Mouse (Mus musculus): ENCODE data around the gene Exoc2.

Exoc2 gene

DNA sequence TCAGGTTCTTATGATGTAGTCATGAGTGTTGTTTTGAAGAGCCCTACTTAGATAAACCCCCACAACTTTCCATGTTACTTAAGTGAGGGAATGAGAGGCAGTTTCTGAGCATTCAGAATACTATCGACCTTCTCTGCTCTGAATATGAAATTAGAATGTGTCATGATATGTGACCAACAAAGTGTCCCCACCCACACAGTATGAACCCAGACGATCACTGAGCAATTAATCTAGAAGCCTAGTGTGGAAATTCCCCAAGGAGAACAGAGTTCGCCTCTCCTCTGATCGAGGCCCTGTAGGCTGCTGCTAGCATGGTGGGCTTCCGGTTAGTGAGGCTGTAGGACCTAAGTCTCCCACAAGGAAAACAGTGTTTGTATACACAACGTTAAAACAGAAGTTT is 142.5 kb downstream of the Exoc2 start:
- in situ Hi-C loops (cut with MboI, MseI): loop anchor here (10.0 kb wide), 1 partner anchor 77 kb away; no protein-coding TSS in a partner anchor

DNA sequence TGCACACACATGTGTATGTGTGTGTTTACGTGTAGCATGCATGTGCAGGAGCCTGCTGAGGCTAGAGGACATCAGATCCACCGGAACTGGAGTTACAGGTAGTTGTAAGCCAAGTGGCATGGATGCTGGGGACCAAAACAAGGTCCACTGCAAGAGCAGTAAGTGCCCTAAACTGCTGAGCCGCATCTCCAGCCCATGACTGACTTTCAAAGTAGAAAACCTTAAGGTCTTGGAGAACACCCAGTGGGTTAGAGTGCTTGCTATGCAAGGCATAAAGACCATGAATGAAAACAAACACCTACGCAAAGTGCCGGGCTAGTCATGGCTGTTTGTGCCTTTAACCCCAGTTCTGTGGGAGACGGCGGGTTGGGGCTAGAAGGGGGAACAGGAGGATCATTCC is 147.4 kb downstream of the Exoc2 start:
- in situ Hi-C loops (cut with MboI, MseI): no loop called here

DNA sequence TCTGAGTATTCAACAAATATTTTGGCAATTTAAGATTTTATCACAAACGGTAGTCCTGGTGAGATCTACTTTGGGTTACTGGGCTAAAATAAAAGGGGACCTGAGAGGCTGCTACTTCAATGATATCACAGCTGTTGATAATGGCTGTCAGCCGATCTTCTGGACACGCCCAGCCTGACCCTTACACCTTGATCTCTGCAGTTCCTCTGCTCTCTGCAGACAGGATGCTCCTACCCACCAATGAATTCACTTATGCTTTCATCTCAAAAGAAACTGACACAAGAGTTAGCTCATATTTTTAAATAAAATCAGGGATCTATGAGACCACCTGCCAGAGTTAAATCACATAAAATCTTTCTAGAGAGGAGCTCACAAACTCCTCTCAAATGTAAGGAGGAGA is 149.0 kb downstream of the Exoc2 start:
- in situ Hi-C loops (cut with MboI, MseI): no loop called here

DNA sequence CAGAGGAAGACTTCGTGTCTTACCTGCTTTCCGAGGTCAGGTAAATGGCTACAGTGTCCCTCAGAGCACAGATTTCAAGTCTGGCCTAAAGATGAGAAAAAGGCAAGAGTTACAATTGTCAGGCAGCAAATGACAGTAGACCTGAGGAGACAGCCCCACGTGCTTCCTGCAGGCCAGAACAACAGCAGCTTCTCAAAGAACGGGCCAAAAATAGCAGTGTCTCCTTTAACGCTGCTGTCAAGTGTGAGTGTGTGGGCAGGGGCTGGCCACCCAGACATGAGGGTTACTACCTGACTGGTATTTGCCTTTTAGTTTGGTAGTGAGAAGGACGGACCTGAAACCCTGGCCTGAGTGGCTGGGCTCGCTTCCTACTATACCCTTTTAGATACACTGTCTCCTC is 153.3 kb downstream of the Exoc2 start:
- in situ Hi-C loops (cut with MboI, MseI): no loop called here

DNA sequence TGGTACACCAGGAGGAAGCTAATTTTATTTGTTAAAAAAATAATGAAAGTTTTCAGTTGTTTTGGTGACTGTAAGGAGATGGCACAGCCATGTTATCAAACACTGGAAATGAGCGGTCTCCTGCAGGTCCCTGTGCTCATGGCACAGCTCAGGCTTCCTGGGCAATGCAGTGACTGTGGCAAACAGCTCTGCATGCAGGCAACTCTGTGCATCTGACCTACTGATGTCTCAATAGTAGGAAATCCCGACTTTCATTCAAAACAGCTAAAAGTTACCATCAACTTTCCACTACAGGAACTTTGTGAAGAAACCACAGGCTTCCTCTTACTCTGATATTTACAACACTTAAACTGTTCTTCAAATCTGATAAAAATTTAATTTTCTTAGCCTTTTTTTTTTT is 154.0 kb downstream of the Exoc2 start:
- in situ Hi-C loops (cut with MboI, MseI): no loop called here

DNA sequence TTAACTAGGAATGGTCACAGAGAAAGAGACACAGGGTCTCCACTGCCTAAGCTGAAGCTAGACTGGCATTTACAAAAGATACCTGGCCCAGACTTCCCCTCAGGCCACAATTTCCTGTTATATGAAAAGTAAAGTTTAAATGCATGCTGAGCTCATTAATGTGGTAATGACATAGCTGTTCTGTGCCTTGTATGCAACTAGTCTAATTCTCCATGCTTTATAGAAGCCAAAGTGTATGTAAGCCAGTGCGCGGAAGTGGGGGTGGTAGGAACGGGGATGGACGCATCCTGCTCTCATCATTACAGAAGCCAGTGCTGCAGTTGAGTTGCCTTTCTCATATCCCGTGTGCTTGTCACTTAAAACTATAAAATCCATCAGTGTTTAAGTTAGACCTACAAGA is 156.5 kb downstream of the Exoc2 start:
- in situ Hi-C loops (cut with MboI, MseI): no loop called here

DNA sequence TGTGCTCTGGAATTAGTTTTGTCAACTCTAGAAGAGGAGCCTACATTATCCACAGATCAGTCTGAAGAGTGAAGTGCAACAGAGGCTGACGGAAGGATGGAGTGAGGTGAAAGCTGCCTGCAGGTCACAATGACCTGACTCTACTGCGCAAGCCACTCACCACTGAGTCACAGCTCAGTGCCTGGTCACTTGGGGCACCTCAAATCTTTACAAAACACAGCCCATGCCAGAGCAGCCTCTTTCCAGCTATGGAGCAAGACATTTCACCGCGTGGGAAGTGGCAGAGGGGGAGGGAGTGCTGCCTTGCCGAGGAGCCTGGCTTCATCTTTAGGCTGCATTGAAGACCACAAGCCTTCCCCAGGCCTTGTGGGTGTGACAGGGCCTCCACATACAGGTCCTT is 159.6 kb downstream of the Exoc2 start:
- in situ Hi-C loops (cut with MboI, MseI): no loop called here

DNA sequence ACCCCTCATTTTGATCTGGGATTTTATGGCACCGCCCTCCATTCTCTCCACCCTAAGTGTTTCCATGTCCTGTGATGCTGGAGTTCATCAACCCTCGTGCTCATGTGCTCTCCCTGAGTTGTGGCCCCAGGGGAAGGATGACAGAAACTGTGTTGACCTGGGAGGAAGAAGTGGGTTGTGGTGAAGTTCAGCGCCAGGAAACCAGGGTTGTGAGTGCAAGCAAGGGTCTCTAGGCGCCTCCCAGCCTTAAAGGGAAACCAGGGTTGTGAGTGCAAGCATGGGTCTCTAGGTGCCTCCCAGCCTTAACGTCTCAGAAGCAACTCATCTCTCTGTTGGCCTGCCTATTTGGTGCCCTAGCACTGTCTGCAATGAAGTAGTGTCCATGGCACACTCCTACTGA is 160.4 kb downstream of the Exoc2 start:
- in situ Hi-C loops (cut with MboI, MseI): no loop called here

DNA sequence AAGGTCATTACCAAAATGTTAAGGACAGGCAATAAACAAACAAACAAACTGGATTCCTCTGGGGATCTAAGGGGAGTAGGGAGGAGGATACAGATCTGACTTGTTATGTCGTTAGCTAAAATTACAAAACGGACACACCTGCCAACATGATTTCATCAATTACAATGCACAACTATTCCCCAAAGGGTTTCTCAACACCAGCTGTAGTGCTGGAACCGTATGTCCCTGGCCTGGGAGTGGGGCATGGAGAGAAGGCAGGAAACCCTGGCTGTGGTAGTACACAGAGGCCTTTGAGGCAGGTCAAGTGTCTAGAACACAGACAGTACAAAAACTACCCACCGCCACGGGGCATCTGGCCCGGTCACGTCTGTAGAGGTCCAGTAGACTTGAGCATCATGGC is 164.7 kb downstream of the Exoc2 start:
- in situ Hi-C loops (cut with MboI, MseI): no loop called here

DNA sequence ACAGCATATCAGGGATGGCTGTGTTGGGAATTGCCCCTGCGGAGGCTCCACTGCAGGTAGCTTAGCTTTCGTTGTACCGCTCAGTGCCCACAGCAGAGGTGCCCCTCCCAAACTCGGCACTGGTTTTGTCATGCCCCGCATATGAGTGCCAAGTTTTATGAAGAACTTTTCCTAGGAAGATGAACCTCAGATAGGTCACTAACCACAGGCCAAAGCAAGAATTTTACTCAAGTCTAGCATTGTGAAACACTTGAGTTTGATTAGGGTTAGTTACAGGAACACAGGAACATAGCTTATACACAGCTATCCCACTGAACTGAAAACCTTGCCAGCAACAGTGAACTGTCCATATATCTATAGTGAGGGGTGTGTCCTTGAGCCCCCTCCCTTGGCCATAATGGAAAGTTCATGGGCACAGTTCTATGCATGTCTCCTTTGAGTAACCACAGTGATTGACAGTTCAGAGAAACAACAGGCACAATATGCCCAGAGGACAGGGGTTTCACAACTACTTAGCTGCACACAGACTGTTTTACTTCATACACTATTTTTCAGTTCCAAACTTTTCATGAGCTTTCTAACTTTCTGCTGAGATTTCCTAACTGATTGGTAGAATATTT is 171.4 kb downstream of the Exoc2 start:
- in situ Hi-C loops (cut with MboI, MseI): no loop called here

DNA sequence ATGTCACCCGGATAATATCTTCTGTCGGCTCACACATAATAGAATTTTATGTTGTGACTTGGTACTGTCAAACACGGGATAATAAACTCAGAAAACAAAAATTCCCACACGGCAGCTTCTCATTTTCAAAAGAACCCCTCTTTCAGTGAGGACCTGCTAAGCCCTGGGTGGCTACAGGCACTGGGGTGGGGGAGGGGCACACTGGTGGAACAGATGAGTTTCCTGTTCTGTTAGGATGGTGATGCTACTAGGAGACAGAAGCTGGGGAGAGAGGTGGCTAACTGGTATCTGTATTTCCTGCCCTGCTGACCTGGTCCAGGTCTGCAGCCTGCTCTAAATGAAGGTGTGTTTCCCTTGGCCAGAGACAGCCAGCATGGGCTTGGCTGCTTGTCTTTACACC is 172.0 kb downstream of the Exoc2 start:
- in situ Hi-C loops (cut with MboI, MseI): no loop called here

DNA sequence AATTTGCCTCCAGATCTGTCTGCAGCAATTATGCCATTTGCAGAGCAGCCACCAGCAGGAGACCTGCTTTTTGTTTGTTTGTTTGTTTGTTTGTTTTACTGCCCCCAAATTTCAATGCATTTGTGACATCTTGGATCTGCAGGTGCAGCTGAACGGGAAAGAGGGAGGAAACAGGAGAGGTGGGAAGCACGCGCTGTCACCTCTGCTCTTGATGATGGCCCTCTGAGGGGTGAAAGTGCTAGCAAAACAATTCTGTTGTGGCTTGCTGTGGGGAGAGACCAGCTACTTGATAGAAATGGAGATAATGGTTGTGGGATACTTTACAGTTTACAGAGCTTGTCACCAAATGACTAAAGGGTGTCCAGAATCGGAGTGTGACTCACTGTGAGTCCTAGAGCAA is 177.9 kb downstream of the Exoc2 start:
- in situ Hi-C loops (cut with MboI, MseI): no loop called here

DNA sequence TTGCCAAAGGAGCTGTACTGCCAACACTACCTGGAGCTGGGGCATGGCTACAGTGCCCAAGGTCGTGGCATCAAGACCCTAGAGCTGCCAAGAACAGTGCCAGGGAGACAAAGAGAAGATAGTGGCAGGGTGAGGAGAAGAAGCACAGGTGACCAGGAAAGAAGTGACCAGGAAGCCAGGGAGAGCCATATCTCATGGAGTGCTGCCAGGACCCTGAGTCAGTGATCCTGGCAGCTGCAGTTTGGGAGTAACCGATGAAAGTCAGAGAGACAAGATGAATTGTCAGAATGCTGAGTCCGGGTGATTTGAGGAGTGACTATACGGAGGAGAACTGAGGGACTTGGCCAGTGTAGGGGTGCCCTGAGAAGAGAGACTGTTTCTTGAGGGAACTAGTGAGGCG is 180.3 kb downstream of the Exoc2 start:
- in situ Hi-C loops (cut with MboI, MseI): loop anchor here (5.0 kb wide), 2 partner anchors 36 to 44 kb away; no protein-coding TSS in a partner anchor

DNA sequence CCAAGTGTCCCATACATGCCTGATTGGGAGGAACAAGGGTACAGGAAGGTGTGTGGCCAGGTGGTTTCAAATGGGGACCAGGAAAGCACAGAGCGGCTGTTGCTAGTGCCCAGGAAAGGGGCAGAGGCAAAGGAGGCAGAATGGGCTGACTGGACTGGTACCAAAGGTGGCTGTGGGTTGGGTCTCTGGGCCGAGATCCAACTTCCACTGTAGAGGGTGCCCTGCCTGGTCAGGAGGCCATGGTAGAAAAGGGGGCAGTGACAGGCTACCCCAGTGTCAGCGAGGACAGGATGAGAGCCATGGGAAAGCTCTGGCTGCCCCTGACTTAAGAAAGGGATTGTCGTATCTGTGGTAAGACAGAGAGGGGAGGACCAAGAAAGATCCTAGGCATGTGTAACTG is 180.7 kb downstream of the Exoc2 start:
- in situ Hi-C loops (cut with MboI, MseI): loop anchor here (5.0 kb wide), 2 partner anchors 36 to 44 kb away; no protein-coding TSS in a partner anchor

DNA sequence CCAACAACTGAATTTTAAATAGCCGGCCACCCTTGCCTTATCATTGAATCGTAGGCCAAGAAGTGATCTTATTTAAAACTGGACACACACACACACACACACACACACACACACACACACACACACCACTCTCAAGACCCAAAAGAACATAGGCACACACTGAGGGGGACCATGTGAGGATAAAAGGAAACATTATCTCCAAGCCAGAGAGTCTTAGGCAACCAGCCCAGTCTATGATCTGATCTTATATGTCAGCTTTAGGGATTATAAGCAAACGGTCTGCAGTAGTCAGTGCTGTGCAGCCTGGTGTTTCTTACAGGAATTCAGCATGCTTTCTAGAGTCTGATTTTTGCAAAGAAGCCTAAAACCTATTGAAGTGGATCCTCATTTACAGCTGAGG is 181.2 kb downstream of the Exoc2 start:
- in situ Hi-C loops (cut with MboI, MseI): loop anchor here (5.0 kb wide), 2 partner anchors 35 to 45 kb away; no protein-coding TSS in a partner anchor

DNA sequence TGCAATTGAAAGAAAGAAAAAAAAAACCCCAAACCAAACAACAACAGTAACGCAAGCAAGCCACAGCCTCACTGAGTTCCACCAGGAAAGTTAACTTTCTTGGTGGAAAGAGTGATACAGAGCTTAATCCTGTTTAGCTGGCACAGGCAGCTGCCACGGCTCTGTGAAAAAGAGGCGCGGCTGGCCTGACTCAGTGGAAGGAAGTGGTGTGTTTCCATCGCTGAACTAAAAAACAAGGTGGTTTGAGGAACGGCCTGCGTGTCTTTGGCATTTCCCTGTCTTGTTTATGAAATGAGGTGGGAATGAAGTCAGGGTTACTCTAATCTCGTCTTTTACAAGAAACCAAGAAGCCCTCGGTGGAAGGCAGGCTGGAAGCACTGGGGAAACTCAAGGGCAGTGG is 181.6 kb downstream of the Exoc2 start:
- in situ Hi-C loops (cut with MboI, MseI): loop anchor here (5.0 kb wide), 2 partner anchors 35 to 45 kb away; no protein-coding TSS in a partner anchor

DNA sequence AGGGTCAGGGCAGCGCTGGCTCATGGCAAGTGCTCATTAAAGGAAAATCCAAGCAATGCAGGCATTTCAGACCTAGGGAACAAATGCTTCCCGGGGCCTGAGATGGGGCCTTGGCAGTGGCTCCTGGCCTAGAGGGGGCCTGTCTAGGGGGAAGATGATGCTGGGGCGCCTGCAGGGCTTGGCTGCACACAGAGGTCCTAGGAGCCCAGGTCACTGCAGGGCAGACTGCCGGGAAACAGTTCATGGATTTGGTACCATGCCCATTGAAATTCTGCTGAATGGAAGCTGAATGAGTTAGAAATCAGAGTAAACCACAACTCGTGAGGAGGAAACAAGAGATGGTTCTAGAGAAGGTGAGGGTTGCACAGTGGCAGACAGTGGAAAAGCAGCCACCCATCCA is 183.9 kb downstream of the Exoc2 start:
- in situ Hi-C loops (cut with MboI, MseI): loop anchor here (5.0 kb wide), 2 partner anchors 33 to 47 kb away; no protein-coding TSS in a partner anchor

DNA sequence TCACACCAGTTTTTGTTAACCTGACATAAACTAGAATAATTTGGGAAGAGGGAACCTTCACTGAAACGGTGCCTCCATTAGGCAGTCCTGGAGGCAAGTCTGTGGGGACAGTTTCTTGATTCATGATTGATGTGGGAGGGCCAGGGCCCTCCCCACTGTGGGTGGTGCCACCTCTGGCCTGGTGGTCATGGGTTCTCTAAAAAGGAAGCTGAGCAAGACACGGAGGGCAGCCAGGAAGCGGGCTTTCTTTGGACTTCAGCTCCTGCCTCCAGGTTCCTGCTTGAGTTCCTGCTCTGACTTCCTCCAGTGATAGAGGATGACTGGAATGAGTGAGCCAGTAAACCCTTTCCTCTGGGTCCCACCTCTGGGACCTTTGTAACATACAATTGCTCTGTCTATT is 185.5 kb downstream of the Exoc2 start:
- in situ Hi-C loops (cut with MboI, MseI): no loop called here

DNA sequence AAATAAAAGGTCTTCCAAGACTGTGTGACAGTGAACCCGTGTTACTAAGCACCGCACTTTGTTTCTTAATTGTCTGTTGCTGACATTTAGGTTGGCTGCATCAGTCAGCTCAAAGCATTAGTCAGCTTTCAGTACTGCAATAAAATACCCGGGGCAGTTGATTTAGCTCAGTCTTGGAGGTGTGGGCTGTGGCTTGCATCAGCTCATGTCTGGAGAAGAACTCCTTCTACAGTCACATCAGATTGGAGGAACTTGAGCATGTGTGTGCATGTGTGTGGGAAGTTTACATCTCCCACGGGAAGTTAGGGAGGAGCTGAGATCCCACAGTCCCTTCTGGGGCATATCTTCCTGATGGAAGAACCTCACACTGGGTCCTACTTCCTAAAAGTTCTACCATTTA is 185.9 kb downstream of the Exoc2 start:
- in situ Hi-C loops (cut with MboI, MseI): no loop called here

DNA sequence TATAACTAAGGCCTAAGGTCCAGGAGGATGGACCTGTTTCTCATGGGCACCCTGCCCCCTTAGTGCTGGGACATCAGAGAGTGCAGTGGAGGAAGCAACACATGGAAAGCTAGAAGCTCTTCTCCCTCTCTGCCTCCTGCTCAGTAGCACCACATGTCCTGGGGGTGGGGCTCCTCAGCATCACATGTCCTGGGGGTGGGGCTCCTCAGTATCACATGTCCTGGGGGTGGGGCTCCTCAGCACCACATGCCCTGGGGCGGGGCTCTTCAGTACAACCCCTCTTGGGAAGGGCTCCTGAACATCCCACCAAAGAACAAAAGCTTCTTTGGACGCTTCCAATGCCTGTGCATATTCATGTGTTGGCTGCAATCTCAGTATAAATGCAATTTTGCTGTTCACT is 186.3 kb downstream of the Exoc2 start:
- in situ Hi-C loops (cut with MboI, MseI): no loop called here

DNA sequence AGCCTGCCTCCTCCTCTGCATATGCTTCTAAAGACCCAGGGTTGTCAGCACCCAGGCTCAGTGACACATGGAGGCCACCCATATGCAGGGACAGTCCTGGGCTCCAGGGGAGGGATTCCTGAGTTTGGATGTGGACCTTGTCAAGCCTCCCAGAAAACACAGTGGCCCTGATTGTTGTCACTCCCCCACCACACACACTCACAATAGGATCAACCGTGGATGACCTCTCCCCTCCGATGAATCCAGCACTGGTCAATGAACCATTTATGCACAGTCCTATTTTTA is 186.9 kb downstream of the Exoc2 start:
- in situ Hi-C loops (cut with MboI, MseI): no loop called here

DNA sequence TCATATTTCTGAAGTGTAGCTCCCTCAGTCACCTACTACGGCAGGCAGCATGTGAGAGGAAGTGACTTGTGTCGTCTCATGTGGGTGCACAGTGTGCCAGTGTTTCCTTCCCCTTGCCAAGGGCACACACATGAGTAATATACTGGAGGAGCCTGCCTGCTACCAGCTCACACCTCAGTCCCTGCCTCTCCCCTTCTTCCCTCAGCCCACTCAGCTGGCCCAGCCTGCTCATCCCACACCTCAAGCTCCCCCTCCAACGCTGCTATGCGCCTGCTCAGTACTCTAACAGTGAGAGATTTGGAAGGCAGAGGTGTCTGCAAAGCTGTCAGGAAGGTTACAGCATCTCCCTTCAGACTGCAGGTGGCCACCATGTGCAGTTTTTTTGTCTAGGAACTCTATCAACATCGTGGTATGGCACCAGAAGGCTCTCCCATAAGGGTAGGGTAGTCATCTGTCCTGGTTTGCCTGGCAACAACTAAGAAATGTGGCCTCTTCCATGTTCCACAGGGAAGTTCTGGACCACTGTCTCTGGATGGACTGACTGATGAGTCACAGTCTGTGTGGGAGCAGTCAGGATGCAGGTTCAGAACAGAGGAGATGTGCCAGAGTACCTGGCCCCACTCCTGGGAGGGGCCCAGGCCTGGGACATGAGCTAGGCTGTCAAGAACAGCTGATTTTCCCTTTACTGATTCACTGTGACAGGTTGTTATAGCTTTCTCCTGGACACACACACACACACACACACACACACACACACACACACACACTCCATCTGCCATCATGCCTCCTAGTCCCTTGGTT is 187.5 kb downstream of the Exoc2 start:
- in situ Hi-C loops (cut with MboI, MseI): no loop called here

DNA sequence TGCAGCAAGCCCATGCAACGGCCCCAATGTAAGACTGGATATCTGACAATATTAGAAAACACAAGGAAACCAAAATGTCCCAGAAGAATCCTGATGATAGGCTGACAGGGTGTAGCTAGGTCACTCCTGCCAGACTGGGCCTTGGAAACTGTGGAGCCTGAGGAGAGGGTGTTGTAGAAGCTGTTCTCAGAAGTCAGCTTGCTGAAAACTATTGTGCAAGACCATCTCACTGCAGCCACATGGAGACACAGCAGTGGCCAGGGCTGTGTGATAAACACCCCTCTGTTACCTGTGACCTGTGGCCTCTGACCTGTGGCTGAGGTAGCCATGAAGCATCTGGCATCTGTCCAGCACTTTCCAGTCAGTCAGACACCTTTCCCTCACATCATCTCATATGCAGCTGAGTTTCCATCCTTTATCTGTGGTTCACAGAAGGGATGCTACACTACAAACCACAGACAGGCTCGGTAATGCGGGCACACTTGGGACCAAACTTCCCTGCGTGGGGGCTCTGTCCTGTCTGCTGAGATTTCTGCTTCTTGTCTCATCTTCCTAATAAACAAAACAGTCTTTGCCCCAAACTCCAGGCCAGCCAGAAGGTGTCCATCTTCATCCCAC is 188.4 kb downstream of the Exoc2 start:
- in situ Hi-C loops (cut with MboI, MseI): no loop called here
